In the genomic region with DNA sequence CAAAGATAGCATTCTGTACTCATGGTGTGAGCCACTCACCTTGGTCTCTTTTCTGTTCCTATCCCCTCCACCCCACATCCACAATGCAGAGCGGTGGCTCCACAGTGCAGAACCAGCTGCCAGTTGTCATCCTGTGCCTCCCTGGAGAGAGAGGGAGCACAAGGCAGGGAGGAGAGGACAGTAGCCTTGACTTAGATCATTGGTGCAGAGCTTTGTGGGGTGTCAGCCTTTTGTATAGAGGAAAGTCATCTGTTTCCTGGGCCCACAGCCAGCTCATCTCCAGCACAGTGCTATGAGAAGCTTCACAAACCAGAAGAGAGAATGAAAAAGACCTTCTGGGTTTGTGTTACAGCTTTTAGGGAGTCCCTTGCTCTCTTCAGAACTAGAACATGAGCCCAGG, we compare ENCODE assay signal across 9 mouse cellular contexts.
DNase-seq lines count a peak whose midpoint lies in the region; ATAC-seq and TF ChIP-seq lines count a peak whose summit lies in the region.
"Had no signal": no experiment of that assay in that cellular context is flagged by ENCODE, and none has a peak within 500 bp of the region (broad histone marks: within the 10 kb centered on the region; RNA-seq: fewer than 3 reads in every experiment).

No protein-coding gene starts in this region.

- intact Hi-C loops in left cerebral cortex, postnatal 4 days (cut with DNase I) = no loop called here
- intact Hi-C loops in gastrocnemius, adult 2 months (cut with DNase I) = no loop called here

- H3K27me3 ChIP-seq in forebrain, embryonic 12.5 days = no peaks in the 10 kb centered on the region; the same call in 1 of the 2 replicates

- DNase-seq in cerebellum, postnatal 4 days (ENCODE audit: low spot score in 2 of 2) = no peak
- DNase-seq in urinary bladder, postnatal 14 days (ENCODE audit: low spot score) = peak; percentile 33
- DNase-seq in urinary bladder, postnatal 36 days (ENCODE audit: low spot score in 2 of 2) = no peak
- peak; percentile 24 for DNase-seq in left cerebral cortex, postnatal 4 days
- DNase-seq in ovary, adult 18-20 months (ENCODE audit: low spot score) = no peak
- no peak for DNase-seq in gastrocnemius, adult 2 months
- DNase-seq: liver, postnatal 0 days had no signal

- no peak overlapping the region for H3K4me3 ChIP-seq in gastrocnemius, adult 2 months
- H3K4me3 ChIP-seq in forebrain, embryonic 12.5 days (replicated peaks) = no peak overlapping the region

- peaks cover 43% of the 10 kb centered on the region for H3K4me1 ChIP-seq in forebrain, embryonic 12.5 days

- H3K36me3 ChIP-seq in forebrain, embryonic 12.5 days (replicated peaks) = no peaks in the 10 kb centered on the region

- peak; percentile 64 for ATAC-seq in cerebellum, adult (ENCODE audit: insufficient number of reproducible peaks, low FRiP score, low TSS enrichment)
- no peak for ATAC-seq in forebrain, embryonic 12.5 days (ENCODE audit: low FRiP score)
- ATAC-seq: liver, postnatal 0 days had no signal

- no peaks in the 10 kb centered on the region for H3K9me3 ChIP-seq in forebrain, embryonic 12.5 days

- 95% methylated on average over 1 of the region's 1 CpGs for whole genome bisulfite sequencing in forebrain, embryonic 12.5 days

- H3K4me2 ChIP-seq in forebrain, embryonic 12.5 days = no peak overlapping the region

- no peak overlapping the region for H3K9ac ChIP-seq in forebrain, embryonic 12.5 days
- H3K9ac ChIP-seq: liver, postnatal 0 days had no signal

- no peak overlapping the region for H3K27ac ChIP-seq in gastrocnemius, adult 2 months
- H3K27ac ChIP-seq in forebrain, embryonic 12.5 days = no peak overlapping the region

- no peak for TF ChIP-seq CTCF in gastrocnemius, adult 2 months (IDR thresholded peaks at IDR 0.05)

Comparison
In these comparisons a context has a peak if more than half of its experiments do, and no peak if none do; other contexts are left out.
1. DNase-seq: peak in urinary bladder, postnatal 14 days (single experiment) and left cerebral cortex, postnatal 4 days (single experiment); none in cerebellum, postnatal 4 days (0 of 2), urinary bladder, postnatal 36 days (0 of 2), ovary, adult 18-20 months (single experiment) and gastrocnemius, adult 2 months (single experiment).